Mouse (Mus musculus): Measurements from ENCODE around the gene Ttf1. TPM values are rescaled to one million over a fixed set of nuclear protein-coding genes. Genes with fewer than 3 reads are reported as not detected.
A peak's percentile ranks its signal among the peaks of the same experiment; 100 is the strongest.
"Not testable (repeated sequence)": the region's sequence is repeated elsewhere in the genome, so short reads cannot be mapped to it uniquely, and the experiment has no call there.

Gene Ttf1
- total RNA-seq, 2 experiments from 2014 or later, result 9.1 to 12.8 TPM

GRCm38 (mm10) chr2:29053802-29054544, 6.1 kb upstream of the Ttf1 start:
- peak; percentile 32 to 73 for DNase-seq (ENCODE audit: extremely low spot score in 1 of 2, low spot score in 1 of 2)

GRCm38 (mm10) chr2:29054545-29054935, 5.5 kb upstream of the Ttf1 start:
- no peak for DNase-seq (ENCODE audit: extremely low spot score in 1 of 2, low spot score in 1 of 2)

- DNase-seq (ENCODE audit: extremely low spot score in 1 of 2, low spot score in 1 of 2), result peak; percentile 18 to 26
These were observed 5.1 kb upstream of the Ttf1 start, which contains the start of gene Cfap77 for GRCm38 (mm10) chr2:29054991-29055390. Gene Cfap77 (minus strand): TSS chr2:29055066.

GRCm38 (mm10) chr2:29065796-29066195, 5.7 kb downstream of the Ttf1 start:
- DNase-seq (ENCODE audit: extremely low spot score in 1 of 2, low spot score in 1 of 2), result no peak

- DNase-seq (ENCODE audit: extremely low spot score in 1 of 2, low spot score in 1 of 2), result no peak
These were observed 6.3 kb downstream of the Ttf1 start for GRCm38 (mm10) chr2:29066410-29066809.

GRCm38 (mm10) chr2:29074676-29075075, 14.6 kb downstream of the Ttf1 start:
- DNase-seq (ENCODE audit: extremely low spot score in 1 of 2, low spot score in 1 of 2), result no peak

GRCm38 (mm10) chr2:29075331-29076070, 15.4 kb downstream of the Ttf1 start:
- DNase-seq (ENCODE audit: extremely low spot score in 1 of 2, low spot score in 1 of 2), result no peak

- DNase-seq (ENCODE audit: extremely low spot score in 1 of 2, low spot score in 1 of 2), result no peak
These were observed 16.2 kb downstream of the Ttf1 start for GRCm38 (mm10) chr2:29076226-29076625.

GRCm38 (mm10) chr2:29081965-29082364, 21.9 kb downstream of the Ttf1 start:
- DNase-seq (ENCODE audit: extremely low spot score in 1 of 2, low spot score in 1 of 2), result no peak

GRCm38 (mm10) chr2:29086026-29086425, 26.0 kb downstream of the Ttf1 start:
- DNase-seq (ENCODE audit: extremely low spot score in 1 of 2, low spot score in 1 of 2), result no peak

GRCm38 (mm10) chr2:29089276-29089675, 29.2 kb downstream of the Ttf1 start:
- not testable (repeated sequence) for DNase-seq (ENCODE audit: extremely low spot score in 1 of 2, low spot score in 1 of 2)

- DNase-seq (ENCODE audit: extremely low spot score in 1 of 2, low spot score in 1 of 2), result no peak
These were observed 35.6 kb downstream of the Ttf1 start for GRCm38 (mm10) chr2:29095674-29096073.

GRCm38 (mm10) chr2:29096751-29097150, 36.7 kb downstream of the Ttf1 start:
- no peak for DNase-seq (ENCODE audit: extremely low spot score in 1 of 2, low spot score in 1 of 2)

- no peak for DNase-seq (ENCODE audit: extremely low spot score in 1 of 2, low spot score in 1 of 2)
These were observed 37.4 kb downstream of the Ttf1 start for GRCm38 (mm10) chr2:29097465-29097864.

- not testable (repeated sequence) for DNase-seq (ENCODE audit: extremely low spot score in 1 of 2, low spot score in 1 of 2)
These were observed 37.9 kb downstream of the Ttf1 start for GRCm38 (mm10) chr2:29097955-29098354.

GRCm38 (mm10) chr2:29098786-29099185, 38.7 kb downstream of the Ttf1 start:
- no peak for DNase-seq (ENCODE audit: extremely low spot score in 1 of 2, low spot score in 1 of 2)

- DNase-seq (ENCODE audit: extremely low spot score in 1 of 2, low spot score in 1 of 2), result no peak
These were observed 39.6 kb downstream of the Ttf1 start for GRCm38 (mm10) chr2:29099646-29100045.

- DNase-seq (ENCODE audit: extremely low spot score in 1 of 2, low spot score in 1 of 2), result no peak
These were observed 40.9 kb downstream of the Ttf1 start for GRCm38 (mm10) chr2:29100822-29101534.

- not testable (repeated sequence) for DNase-seq (ENCODE audit: extremely low spot score in 1 of 2, low spot score in 1 of 2)
These were observed 42.6 kb downstream of the Ttf1 start for GRCm38 (mm10) chr2:29102416-29103377.

- no peak for DNase-seq (ENCODE audit: extremely low spot score in 1 of 2, low spot score in 1 of 2)
These were observed 60.9 kb downstream of the Ttf1 start for GRCm38 (mm10) chr2:29120969-29121368.
